Mouse (Mus musculus) G1E-ER4 (cell line): ENCODE results near the gene Desi2. TPM values are rescaled to one million over a fixed set of nuclear protein-coding genes. Genes with fewer than 3 reads are reported as not detected.
"Not testable (repeated sequence)": the region's sequence is repeated elsewhere in the genome, so short reads cannot be mapped to it uniquely, and the experiment has no call there.

Source experiments
- GATA1 ChIP-seq: IDR thresholded peaks from one replicate; pipeline ENCODE4 v1.8.0; 2012; ENCODE audit warnings: low read length, inconsistent platforms
- polyA plus RNA-seq: library from polyadenylated mRNA; stranded (reverse); fragments of >175 nt; gene quantifications from 2 replicates; pipeline ENCODE4 v1.2.3, GENCODE M21; 2012

Gene Desi2
- 4.5 and 5.9 TPM in 2 replicates for polyA plus RNA-seq

GRCm38 (mm10) chr1:178187216-178187791 is at the start of gene Desi2:
TSS of gene Desi2 (plus strand) at chr1:178187417.
- TF ChIP-seq GATA1 = not testable (repeated sequence)

GRCm38 (mm10) chr1:178182251-178182650 is 5.0 kb upstream of the Desi2 start:
- no peak for TF ChIP-seq GATA1

- no peak for TF ChIP-seq GATA1
These were observed 1.6 kb upstream of the Desi2 start for GRCm38 (mm10) chr1:178185591-178185990.

- TF ChIP-seq GATA1 = no peak
These were observed 1.2 kb downstream of the Desi2 start for GRCm38 (mm10) chr1:178188386-178188785.

GRCm38 (mm10) chr1:178205701-178206325 is 18.6 kb downstream of the Desi2 start:
- TF ChIP-seq GATA1 = no peak

- no peak for TF ChIP-seq GATA1
These were observed 22.7 kb downstream of the Desi2 start for GRCm38 (mm10) chr1:178209966-178210365.

- TF ChIP-seq GATA1 = no peak
These were observed 29.9 kb downstream of the Desi2 start for GRCm38 (mm10) chr1:178217157-178217556.

- no peak for TF ChIP-seq GATA1
These were observed 31.1 kb downstream of the Desi2 start for GRCm38 (mm10) chr1:178218305-178218704.

GRCm38 (mm10) chr1:178219166-178220077 is 32.2 kb downstream of the Desi2 start:
- TF ChIP-seq GATA1 = no peak

GRCm38 (mm10) chr1:178234109-178234508 is 46.9 kb downstream of the Desi2 start:
- TF ChIP-seq GATA1 = no peak

- no peak for TF ChIP-seq GATA1
These were observed 48.8 kb downstream of the Desi2 start for GRCm38 (mm10) chr1:178235919-178236466.

GRCm38 (mm10) chr1:178238676-178239075 is 51.5 kb downstream of the Desi2 start:
- TF ChIP-seq GATA1 = no peak

- TF ChIP-seq GATA1 = no peak
These were observed 54.8 kb downstream of the Desi2 start for GRCm38 (mm10) chr1:178241884-178242508.

- TF ChIP-seq GATA1 = no peak
These were observed 61.0 kb downstream of the Desi2 start for GRCm38 (mm10) chr1:178248107-178248820.

GRCm38 (mm10) chr1:178254598-178254997 is 67.4 kb downstream of the Desi2 start:
- TF ChIP-seq GATA1 = no peak
